ENCODE assay signal across 23 mouse cellular contexts in genomic region chr10:84704594-84704993, GRCm38 (mm10). TPM values are rescaled to one million over a fixed set of nuclear protein-coding genes. Genes with fewer than 3 reads are reported as not detected.
DNase-seq lines count a peak whose midpoint lies in the region; ATAC-seq and TF ChIP-seq lines count a peak whose summit lies in the region.
"Had no signal": no experiment of that assay in that cellular context is flagged by ENCODE, and none has a peak within 500 bp of the region (broad histone marks: within the 10 kb centered on the region; RNA-seq: fewer than 3 reads in every experiment).

No protein-coding gene starts in this region.

- H3K27me3 ChIP-seq in C2C12 (ENCODE audit: control insufficient read depth, insufficient read depth, insufficient read length) (no peaks in the 10 kb centered on the region), myocyte (ENCODE audit: control insufficient read depth, insufficient read depth, insufficient read length) (no peaks in the 10 kb centered on the region)
- peaks cover 2% of the 10 kb centered on the region; the same call in 1 of the 2 replicates for H3K27me3 ChIP-seq in forebrain, embryonic 15.5 days
- H3K27me3 ChIP-seq: CH12.LX, Patski had no signal

- TF ChIP-seq CTCF in gastrocnemius, adult 2 months (IDR thresholded peaks at IDR 0.05) = no peak
- TF ChIP-seq CTCF in C2C12 (IDR thresholded peaks at IDR 0.05; ENCODE audit: control insufficient read depth, insufficient read depth, insufficient read length) = no peak

- no peak overlapping the region for H3K4me2 ChIP-seq in myocyte (ENCODE audit: low read depth)
- no peak overlapping the region for H3K4me2 ChIP-seq in forebrain, embryonic 15.5 days (replicated peaks)

- 95% methylated on average over 1 of the region's 1 CpGs for WGBS in forebrain, embryonic 15.5 days

- H3K79me3 ChIP-seq in C2C12 (ENCODE audit: low read depth) = no peaks in the 10 kb centered on the region

- H3K4me3 ChIP-seq in gastrocnemius, adult 2 months = no peak overlapping the region
- no peak overlapping the region for H3K4me3 ChIP-seq in C2C12 (ENCODE audit: insufficient read depth, poor library complexity, severe bottlenecking)
- H3K4me3 ChIP-seq in myocyte = no peak overlapping the region
- no peak overlapping the region for H3K4me3 ChIP-seq in forebrain, embryonic 15.5 days

- H3ac ChIP-seq in C2C12 (ENCODE audit: control insufficient read depth, insufficient read length, low read depth) (no peak overlapping the region), myocyte (ENCODE audit: control insufficient read depth, insufficient read length) (no peak overlapping the region)

- peaks cover 21% of the 10 kb centered on the region for H3K4me1 ChIP-seq in forebrain, embryonic 15.5 days

- H3K36me3 ChIP-seq in C2C12 (ENCODE audit: control insufficient read depth, insufficient read depth) (peaks cover 23% of the 10 kb centered on the region), myocyte (ENCODE audit: control insufficient read depth, insufficient read depth) (peaks cover 15% of the 10 kb centered on the region)
- H3K36me3 ChIP-seq in forebrain, embryonic 15.5 days = peaks cover 12% of the 10 kb centered on the region

- H3K9ac ChIP-seq in forebrain, embryonic 15.5 days (replicated peaks) = no peak overlapping the region

- intact Hi-C loops in gastrocnemius, adult 2 months (cut with DNase I) = no loop called here

- peak overlapping the region; percentile 76 for H3K27ac ChIP-seq in gastrocnemius, adult 2 months
- no peak overlapping the region for H3K27ac ChIP-seq in forebrain, embryonic 15.5 days (replicated peaks)

- no peak for TF ChIP-seq POLR2A in myocyte (IDR thresholded peaks at IDR 0.05; ENCODE audit: insufficient read length, low read depth)

- ATAC-seq in forebrain, embryonic 15.5 days (replicated peaks) = no peak
- ATAC-seq: Patski had no signal

- no peaks in the 10 kb centered on the region for H3K9me3 ChIP-seq in forebrain, embryonic 15.5 days

- no peak for DNase-seq in gastrocnemius, adult 2 months
- DNase-seq in gastrocnemius, postnatal 10 days = no peak
- peak; percentile 10 for DNase-seq in induced T-regulatory cell, adult 2 months (ENCODE audit: low read depth)
- no peak for DNase-seq in left cerebral cortex, adult 9 months (ENCODE audit: low spot score in 2 of 2)
- no peak for DNase-seq in urinary bladder, postnatal 4 days (ENCODE audit: low spot score in 2 of 2)
- DNase-seq: adrenal gland, postnatal 10 days; adrenal gland, postnatal 14 days; adrenal gland, postnatal 25 days; B cell, adult 2 months; cerebellum, adult 11 months; cerebellum, adult 11-12 months; cerebellum, adult 18-20 months had no signal

- H3K79me2 ChIP-seq in C2C12 (ENCODE audit: control insufficient read depth, insufficient read depth) (no peaks in the 10 kb centered on the region), myocyte (ENCODE audit: control insufficient read depth, insufficient read depth) (no peaks in the 10 kb centered on the region)

TF ChIP-seq in C2C12, 6 proteins besides CTCF, POLR2A, EP300 and RAD21:
- TF ChIP-seq MYOD1 (IDR thresholded peaks at IDR 0.05; ENCODE audit: control insufficient read depth, insufficient read length, low read depth) (peak; percentile 36), USF1 (IDR thresholded peaks at IDR 0.05; ENCODE audit: low read depth) (no peak)

TF ChIP-seq in myocyte, 11 proteins besides CTCF, POLR2A, EP300 and RAD21:
- TF ChIP-seq USF1 (IDR thresholded peaks at IDR 0.05; ENCODE audit: low read depth) = no peak
- TF ChIP-seq MYOG (IDR thresholded peaks at IDR 0.05; ENCODE audit: control insufficient read depth in 1 of 3, insufficient read depth in 1 of 3, insufficient read length in 2 of 3, low read depth in 2 of 3) = peak in 1 of 3 experiments; percentile 67
- peak; percentile 14 for TF ChIP-seq TCF12 (IDR thresholded peaks at IDR 0.05; ENCODE audit: insufficient read depth, poor library complexity, severe bottlenecking)
- peak in 1 of 3 experiments; percentile 43 for TF ChIP-seq MYOD1 (IDR thresholded peaks at IDR 0.05; ENCODE audit: control insufficient read depth in 1 of 3, insufficient read length in 2 of 3, low read depth in 2 of 3)
- TF ChIP-seq E2F4 (IDR thresholded peaks at IDR 0.05; ENCODE audit: insufficient read depth) = no peak
- no peak for TF ChIP-seq POLR2AphosphoS2 (IDR thresholded peaks at IDR 0.05; ENCODE audit: insufficient read length, low read depth)
- TF ChIP-seq REST (IDR thresholded peaks at IDR 0.05; ENCODE audit: insufficient read depth, insufficient read length) = no peak
- no peak for TF ChIP-seq TCF3 (IDR thresholded peaks at IDR 0.05; ENCODE audit: insufficient read length, low read depth)
- no peak for TF ChIP-seq SRF (IDR thresholded peaks at IDR 0.05; ENCODE audit: control insufficient read depth, insufficient read length, low read depth)
- TF ChIP-seq CEBPB (IDR thresholded peaks at IDR 0.05; ENCODE audit: insufficient read depth, poor library complexity, severe bottlenecking) = peak; percentile 52; the same call in 1 of the 2 replicates
- no peak for TF ChIP-seq MAX (IDR thresholded peaks at IDR 0.05; ENCODE audit: low read depth)

RNA-seq across cellular contexts. Expression of gene Rfx4, which starts 51.3 kb away (rescaled TPM):
- not detected for total RNA-seq in gastrocnemius, adult 2 months (2021)
- under 1 TPM; 0.09 to 0.11 TPM for total RNA-seq in gastrocnemius, postnatal 10 days (2021)
- polyA plus RNA-seq in C2C12 (2012; fragmentation: generic; extraction: Trizol) (not detected), myocyte (2012; fragmentation: generic; extraction: Trizol) (0.12 TPM)
- polyA plus RNA-seq in forebrain, embryonic 15.5 days (2015; fragmentation: Nextera tagmentation; extraction: Ambion mirVana) = 7.1 and 8.4 TPM in 2 replicates
- total RNA-seq: adrenal gland, postnatal 25 days; adrenal gland, postnatal 36 days; G1E; MEL had no signal
- polyA plus RNA-seq: activated CD4-positive, CD25-positive, alpha-beta regulatory T cell, adult 4 months; adrenal gland, adult 2 months; CD4-positive, CD25-positive, alpha-beta regulatory T cell, adult 4 months; G1E had no signal
